Mouse (Mus musculus) CH12.LX (cell line): ENCODE measurements at regions not wholly inside any gene's neighbourhood (a gene's known extent, or its start where the extent isn't known, plus 50 kb on each side); places are given as distances from the start of the nearest gene placed in this dataset.

Experiments used
- CTCF ChIP-seq, 2 experiments: IDR thresholded peaks in 1 of 2; conservative IDR thresholded peaks in 1 of 2; 2 replicates each; pipeline ENCODE4 v1.5.1; 2011 to 2012; ENCODE audit warnings: low read depth in 2 of 2, low read length in 2 of 2, improper control_type of control experiment in 1 of 2, inconsistent platforms in 1 of 2, mild to moderate bottlenecking in 1 of 2, moderate library complexity in 1 of 2
- PAX5 ChIP-seq: IDR thresholded peaks from 2 replicates; pipeline ENCODE4 v1.6.1; 2012; ENCODE audit warnings: low read length, inconsistent platforms, mixed read lengths
- POLR2A ChIP-seq: IDR thresholded peaks from 2 replicates; pipeline ENCODE4 v1.6.1; 2011; ENCODE audit warnings: low read depth, mild to moderate bottlenecking, improper control_type of control experiment, low read length
- USF2 ChIP-seq: conservative IDR thresholded peaks from 2 replicates; pipeline ENCODE4 v1.6.1; 2011; ENCODE audit warnings: low read depth, low read length, improper control_type of control experiment

GRCm38 (mm10) chr5:118914191-118914750 lies 353.8 kb downstream of the Med13l start:
- TF ChIP-seq CTCF (conservative IDR thresholded peaks at IDR 0.05 in 1 of 2, IDR thresholded peaks at IDR 0.05 in 1 of 2; ENCODE audit: low read depth in 2 of 2, low read length in 2 of 2) (no peak), PAX5 (no peak), POLR2A (no peak), USF2 (no peak)
